Mouse (Mus musculus) layer of hippocampus, adult 8-10 months (tissue): ENCODE data around the gene Bnc2. TPM values are rescaled to one million over a fixed set of nuclear protein-coding genes. Genes with fewer than 3 reads are reported as not detected.

Source experiments
- total RNA-seq, 4 experiments: library from RNA; stranded (reverse); gene quantifications; 2 replicates each; pipeline ENCODE4 v1.2.4; 2022

The Bnc2 gene
- total RNA-seq, 4 experiments from 2014 or later, result 1.2 to 2.2 (median 1.3) TPM

Other genes starting within 250 kb of the Bnc2 start
- gene Cntln, start 209.0 kb upstream of the Bnc2 start, total RNA-seq, result 1 to 10 TPM; 6.8 to 8.0 (median 7.5) TPM